Mouse (Mus musculus) G1E (cell line): Measurements from ENCODE around the gene Acbd6. TPM values are rescaled to one million over a fixed set of nuclear protein-coding genes. Genes with fewer than 3 reads are reported as not detected.

Source experiments
- ATAC-seq: 2 replicates; pipeline ENCODE4 v1.8.0; 2016; ENCODE audit warnings: mild to moderate bottlenecking; ENCODE audit not compliant: insufficient number of reproducible peaks, poor library complexity, low FRiP score, severe bottlenecking; ENCODE audit errors: extremely low read depth
- DNase-seq: peaks from one replicate; pipeline ENCODE4 v3.0.0; 2012; ENCODE audit warnings: low spot score
- H3K27me3 ChIP-seq: 2 replicates; pipeline ENCODE4 v1.6.1; 2012; ENCODE audit warnings: mild to moderate bottlenecking, low read length, inconsistent platforms; ENCODE audit not compliant: insufficient read depth
- H3K36me3 ChIP-seq: replicated peaks from 2 replicates; pipeline ENCODE3; 2012; ENCODE audit warnings: mild to moderate bottlenecking, inconsistent platforms
- H3K4me1 ChIP-seq: 2 replicates; pipeline ENCODE4 v1.6.1; 2012; ENCODE audit warnings: low read depth, low read length, inconsistent platforms, mixed read lengths; ENCODE audit not compliant: insufficient read depth
- H3K4me3 ChIP-seq: 2 replicates; pipeline ENCODE4 v1.5.1; 2012; ENCODE audit warnings: low read depth, mild to moderate bottlenecking, inconsistent platforms, low read length, moderate library complexity, mixed read lengths
- H3K9me3 ChIP-seq: replicated peaks from 2 replicates; pipeline ENCODE4 v1.6.1; 2012; ENCODE audit warnings: inconsistent platforms
- CTCF ChIP-seq: IDR thresholded peaks from 2 replicates; pipeline ENCODE4 v1.5.1; 2012; ENCODE audit warnings: low read depth, low read length, inconsistent platforms, mixed read lengths
- GATA1 ChIP-seq: IDR thresholded peaks from 2 replicates; pipeline ENCODE4 v1.6.1; 2012; ENCODE audit warnings: borderline replicate concordance, low read length, inconsistent platforms, mixed read lengths
- GATA2 ChIP-seq: IDR thresholded peaks from 2 replicates; pipeline ENCODE4 v1.6.1; 2012; ENCODE audit warnings: low read depth, low read length, inconsistent platforms, borderline replicate concordance
- POLR2AphosphoS5 ChIP-seq: IDR thresholded peaks from 2 replicates; pipeline ENCODE4 v1.6.1; 2012; ENCODE audit warnings: low read depth, low read length, inconsistent platforms; ENCODE audit not compliant: insufficient replicate concordance
- TAL1 ChIP-seq: conservative IDR thresholded peaks from 2 replicates; pipeline ENCODE4 v1.6.1; 2012; ENCODE audit warnings: low read depth, low read length, inconsistent platforms, mixed read lengths
- polyA plus RNA-seq: library from polyadenylated mRNA; stranded (reverse); fragments of >175 nt; gene quantifications from 2 replicates; pipeline ENCODE4 v1.2.3, GENCODE M21; 2012
- total RNA-seq, 2 experiments: library from RNA; stranded (forward) in 1 of 2; stranded (reverse) in 1 of 2; fragments of 200-1000 nt in 1 of 2; fragments of >200 nt in 1 of 2; fragmentation: Nextera tagmentation in 1 of 2; gene quantifications; 2 replicates each; pipeline ENCODE4 v1.2.3; 2014 to 2017

The Acbd6 gene
- total and polyA plus RNA-seq, 3 experiments, result 47.0 to 445 (median 86.7) TPM

DNA sequence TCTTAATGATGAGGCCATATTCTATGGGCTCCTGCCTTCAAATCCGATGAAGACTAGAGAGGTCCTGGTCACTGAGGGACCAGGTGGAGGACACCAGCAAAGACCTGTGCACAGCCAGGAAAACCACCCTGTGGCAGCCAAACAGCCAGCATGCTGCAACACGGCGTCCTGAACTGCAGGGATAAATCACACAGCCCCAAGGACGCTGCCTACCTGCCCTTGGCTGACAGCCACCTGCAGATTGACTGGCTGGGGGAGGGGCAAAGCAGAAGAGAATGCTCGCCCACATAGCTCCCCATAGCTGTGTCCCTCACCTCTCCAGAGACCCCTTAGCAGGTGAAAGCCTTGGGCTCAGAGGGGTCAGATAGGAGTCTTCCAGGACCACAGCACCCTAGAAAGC lies 162.1 kb downstream of the Acbd6 start:
- no peak overlapping the region for H3K4me3 ChIP-seq
- DNase-seq (no peak), ATAC-seq (no peak)
- no peak for TF ChIP-seq POLR2AphosphoS5
- TF ChIP-seq GATA1, result no peak
- no peak for TF ChIP-seq GATA2
- no peak for TF ChIP-seq TAL1
- no peak for TF ChIP-seq CTCF
- no peaks in the 10 kb centered on the region for H3K36me3 ChIP-seq
- H3K4me1 ChIP-seq, result no peaks in the 10 kb centered on the region
- peaks cover 12% of the 10 kb centered on the region; the same call in 1 of the 2 replicates for H3K27me3 ChIP-seq
- no peaks in the 10 kb centered on the region for H3K9me3 ChIP-seq

DNA sequence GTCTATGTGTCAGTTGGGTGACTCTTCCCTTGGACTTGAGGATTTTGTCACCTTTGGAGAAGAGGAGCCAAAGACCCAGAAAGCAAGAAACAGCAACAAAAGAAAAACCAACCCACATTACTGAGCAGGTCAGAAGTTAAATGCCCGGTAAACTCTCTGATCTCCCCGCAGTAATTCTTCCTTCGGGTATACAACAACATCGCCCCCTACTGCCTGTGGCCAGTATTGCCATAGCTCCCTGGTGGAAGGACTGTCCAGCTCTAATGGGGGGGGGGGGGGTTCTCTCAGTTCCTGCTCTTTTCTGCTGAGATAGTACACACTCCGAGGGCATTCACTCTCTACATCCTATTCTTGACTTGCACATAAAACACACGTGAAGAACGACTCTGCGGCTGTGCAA lies 163.5 kb downstream of the Acbd6 start:
- Histone ChIP-seq H3K36me3 (no peaks in the 10 kb centered on the region), H3K4me3 (no peak overlapping the region), H3K4me1 (no peaks in the 10 kb centered on the region), H3K27me3 (peaks cover 11% of the 10 kb centered on the region; the same call in 1 of the 2 replicates), H3K9me3 (no peaks in the 10 kb centered on the region)
- no peak; the same call in 1 of the 2 replicates for ATAC-seq
- no peak for TF ChIP-seq TAL1
- 0 out of 2 replicates have a peak, but pooled peaks have one; percentile 16 for TF ChIP-seq CTCF
- DNase-seq, result no peak

DNA sequence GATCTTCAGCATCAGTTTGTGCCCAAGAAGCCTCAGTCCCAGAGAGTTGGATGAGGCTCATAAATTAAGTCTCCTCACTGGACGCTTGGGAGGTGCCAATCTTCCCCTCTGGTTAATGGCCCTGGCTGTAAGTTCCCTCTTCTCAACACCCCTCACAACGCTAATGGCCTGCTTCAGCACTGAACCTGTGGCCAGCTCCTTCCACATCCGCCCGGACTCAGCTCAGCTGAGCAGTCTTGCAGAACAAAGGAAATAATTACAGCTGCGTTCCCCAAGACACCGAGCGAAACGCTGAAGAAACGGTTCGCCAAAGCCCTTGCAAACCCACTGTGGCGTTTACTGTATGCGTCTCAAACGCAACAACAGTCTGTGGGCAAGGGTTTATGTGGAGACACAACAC lies 164.3 kb downstream of the Acbd6 start:
- DNase-seq (no peak), ATAC-seq (no peak)
- no peaks in the 10 kb centered on the region for H3K4me1 ChIP-seq
- H3K4me3 ChIP-seq, result no peak overlapping the region
- no peaks in the 10 kb centered on the region for H3K9me3 ChIP-seq
- H3K36me3 ChIP-seq, result no peaks in the 10 kb centered on the region
- peaks cover 11% of the 10 kb centered on the region; the same call in 1 of the 2 replicates for H3K27me3 ChIP-seq
- TF ChIP-seq POLR2AphosphoS5 (no peak), CTCF (no peak), TAL1 (no peak), GATA2 (no peak), GATA1 (no peak)

DNA sequence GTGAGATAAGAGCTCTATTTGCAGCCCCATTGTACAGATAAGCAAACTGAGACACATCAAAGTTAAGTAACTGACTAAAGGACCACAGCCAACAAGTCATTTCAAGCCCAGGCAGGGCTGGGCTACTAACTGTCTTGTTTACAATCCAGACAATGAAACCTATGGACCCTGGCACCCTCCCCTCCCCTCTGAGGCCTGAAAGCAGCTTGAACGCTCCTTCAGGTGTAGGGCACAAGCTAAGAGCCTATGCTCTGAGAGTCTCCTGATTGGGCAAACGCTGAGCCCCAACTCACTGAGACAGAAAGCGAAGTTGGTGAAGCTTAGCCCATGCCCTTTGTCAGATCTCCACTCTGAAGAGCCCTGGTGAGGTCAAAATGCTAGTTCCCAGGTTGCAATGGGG lies 166.4 kb downstream of the Acbd6 start:
- no peaks in the 10 kb centered on the region for H3K36me3 ChIP-seq
- H3K4me3 ChIP-seq, result no peak overlapping the region
- peaks cover 14% of the 10 kb centered on the region for H3K27me3 ChIP-seq
- no peaks in the 10 kb centered on the region for H3K9me3 ChIP-seq
- TF ChIP-seq GATA1, result no peak
- no peak for TF ChIP-seq GATA2
- TF ChIP-seq POLR2AphosphoS5, result no peak
- no peak for TF ChIP-seq CTCF
- no peak for TF ChIP-seq TAL1
- ATAC-seq (no peak), DNase-seq (no peak)
- no peaks in the 10 kb centered on the region for H3K4me1 ChIP-seq

DNA sequence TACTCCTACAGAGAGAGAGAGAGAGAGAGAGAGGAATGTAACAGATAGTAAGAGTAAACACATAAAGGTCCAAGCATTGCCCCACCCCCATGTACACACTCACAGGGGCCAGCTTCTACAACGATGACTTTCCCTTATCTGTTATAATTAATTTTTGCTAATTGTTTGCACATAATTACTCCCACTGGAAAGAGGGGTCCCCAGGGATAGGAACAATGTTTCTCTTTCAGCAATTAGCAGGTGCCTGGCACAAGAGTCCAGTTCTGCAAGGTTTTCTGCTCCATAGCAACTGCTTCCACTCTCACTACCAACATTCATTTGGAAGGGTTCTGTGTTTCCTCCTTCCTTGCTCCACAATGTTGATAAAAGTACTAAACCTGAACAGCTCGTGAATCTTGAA lies 168.0 kb downstream of the Acbd6 start:
- no peak for TF ChIP-seq GATA2
- TF ChIP-seq GATA1, result no peak
- TF ChIP-seq POLR2AphosphoS5, result no peak
- TF ChIP-seq TAL1, result no peak
- TF ChIP-seq CTCF, result no peak
- DNase-seq (no peak), ATAC-seq (no peak)
- H3K27me3 ChIP-seq, result peaks cover 11% of the 10 kb centered on the region
- H3K36me3 ChIP-seq, result no peaks in the 10 kb centered on the region
- no peaks in the 10 kb centered on the region for H3K9me3 ChIP-seq
- no peaks in the 10 kb centered on the region for H3K4me1 ChIP-seq
- no peak overlapping the region for H3K4me3 ChIP-seq

DNA sequence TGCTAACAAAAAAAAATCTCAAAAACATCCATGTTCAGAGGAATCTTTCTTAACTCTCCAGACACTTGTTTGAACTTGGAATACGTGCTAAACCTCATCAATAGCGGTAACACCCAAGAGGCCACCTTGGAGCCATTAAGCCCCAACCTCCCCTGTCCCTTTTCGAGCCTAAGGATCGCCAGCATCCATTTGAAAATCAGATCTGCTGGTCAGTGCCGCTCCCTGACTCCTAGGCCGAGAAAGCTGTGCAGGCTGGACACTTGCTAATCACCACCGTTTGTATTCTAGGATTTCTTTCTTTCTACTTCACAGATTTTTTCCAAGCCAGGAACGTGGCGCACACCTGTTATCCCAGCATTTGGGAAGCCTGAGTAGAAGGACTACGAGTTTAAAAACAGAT lies 169.9 kb downstream of the Acbd6 start:
- TF ChIP-seq TAL1, result no peak
- no peak for TF ChIP-seq CTCF
- no peak for TF ChIP-seq POLR2AphosphoS5
- no peak for TF ChIP-seq GATA2
- TF ChIP-seq GATA1, result no peak
- DNase-seq (no peak), ATAC-seq (no peak)
- Histone ChIP-seq H3K9me3 (no peaks in the 10 kb centered on the region), H3K27me3 (peaks cover 21% of the 10 kb centered on the region), H3K4me3 (no peak overlapping the region), H3K4me1 (no peaks in the 10 kb centered on the region), H3K36me3 (no peaks in the 10 kb centered on the region)
